Comparison of ENCODE assay signal across 9 mouse cellular contexts in the genomic region with DNA sequence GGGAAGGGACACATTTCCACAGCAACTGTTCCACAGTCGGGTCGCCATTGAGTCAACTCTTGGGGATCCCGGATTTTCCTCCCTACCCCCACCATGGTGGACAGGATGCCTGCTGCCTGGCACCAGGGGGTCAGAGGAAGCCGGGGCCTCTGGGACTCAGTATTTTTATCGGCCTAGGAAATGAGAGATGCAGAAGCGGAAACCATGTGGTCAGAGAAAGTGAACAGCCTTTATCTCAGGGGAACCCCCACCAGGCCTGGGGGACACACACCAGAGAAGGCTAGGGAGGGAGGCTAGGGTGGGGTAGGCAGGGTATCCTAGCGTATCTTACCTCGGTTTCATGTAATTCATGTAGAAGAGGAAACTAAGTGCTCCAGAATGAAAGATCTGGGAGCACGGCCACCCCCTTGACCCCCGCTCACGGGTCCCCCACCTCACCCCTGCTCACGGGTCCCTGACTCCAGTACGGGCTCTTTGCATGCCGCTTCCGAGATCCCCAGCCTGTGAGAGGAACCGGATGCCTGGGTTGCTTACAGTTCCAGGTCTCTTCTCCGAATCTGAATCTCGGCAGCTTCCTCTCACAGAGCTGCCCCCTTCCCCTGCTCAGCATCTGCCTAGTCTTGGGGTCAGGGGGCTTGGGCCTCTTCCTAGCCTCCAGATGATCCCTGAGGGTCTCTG. TPM values are rescaled to one million over a fixed set of nuclear protein-coding genes. Genes with fewer than 3 reads are reported as not detected.
A peak's percentile ranks its signal among the peaks of the same experiment; 100 is the strongest.
DNase-seq lines count a peak whose midpoint lies in the region; ATAC-seq lines count a peak whose summit lies in the region.
"Had no signal": no experiment of that assay in that cellular context is flagged by ENCODE, and none has a peak within 500 bp of the region (broad histone marks: within the 10 kb centered on the region; RNA-seq: fewer than 3 reads in every experiment).

No protein-coding gene starts in this region.

- 64% methylated on average over 18 of the region's 18 CpGs for WGBS in heart, embryonic 16.5 days
- 9% methylated on average over 18 of the region's 18 CpGs for WGBS in liver, embryonic 13.5 days (ENCODE audit: insufficient replicate concordance)

- peaks cover 7% of the 10 kb centered on the region for H3K4me1 ChIP-seq in heart, embryonic 16.5 days (ENCODE audit: control insufficient read depth, insufficient read depth, low read length)
- H3K4me1 ChIP-seq in liver, embryonic 13.5 days (replicated peaks), result peaks cover 47% of the 10 kb centered on the region
- H3K4me1 ChIP-seq: neural tube, embryonic 15.5 days had no signal

- H3K27me3 ChIP-seq in heart, embryonic 16.5 days (ENCODE audit: control insufficient read depth, insufficient read depth, low read length), result no peaks in the 10 kb centered on the region
- H3K27me3 ChIP-seq in liver, embryonic 13.5 days, result no peaks in the 10 kb centered on the region
- H3K27me3 ChIP-seq: neural tube, embryonic 15.5 days had no signal

- H3K4me3 ChIP-seq in heart, embryonic 16.5 days (ENCODE audit: low read length), result no peak overlapping the region
- no peak overlapping the region for H3K4me3 ChIP-seq in liver, embryonic 13.5 days (replicated peaks)
- H3K4me3 ChIP-seq: neural tube, embryonic 15.5 days had no signal

- 0 out of 2 replicates have a peak, but pooled peaks cover 2% of the 10 kb centered on the region for H3K36me3 ChIP-seq in heart, embryonic 16.5 days (ENCODE audit: control insufficient read depth, insufficient read depth)
- H3K36me3 ChIP-seq in liver, embryonic 13.5 days, result peaks cover 19% of the 10 kb centered on the region

- peak; percentile 67 to 72 for DNase-seq in spleen, adult 18-20 months
- DNase-seq in spleen, adult 12 weeks (ENCODE audit: low spot score), result no peak
- DNase-seq in liver, embryonic 13.5 days, result no peak
- peak; percentile 63 for DNase-seq in thymus, postnatal 14 days
- DNase-seq in layer of hippocampus, adult 18-20 months (ENCODE audit: low spot score in 2 of 2), result no peak
- DNase-seq in cerebellum, postnatal 25 days, result no peak

- no peaks in the 10 kb centered on the region for H3K9me3 ChIP-seq in heart, embryonic 16.5 days (replicated peaks; ENCODE audit: control insufficient read depth, low read length)
- H3K9me3 ChIP-seq in liver, embryonic 13.5 days (replicated peaks), result no peaks in the 10 kb centered on the region
- H3K9me3 ChIP-seq: neural tube, embryonic 15.5 days had no signal

- no peak overlapping the region for H3K4me2 ChIP-seq in heart, embryonic 16.5 days (ENCODE audit: low read depth, low read length)
- H3K4me2 ChIP-seq in liver, embryonic 13.5 days, result peak overlapping the region; percentile 9; the same call in 1 of the 2 replicates
- H3K4me2 ChIP-seq: neural tube, embryonic 15.5 days had no signal

- peak; percentile 52 for ATAC-seq in heart, embryonic 16.5 days (replicated peaks; ENCODE audit: extremely low read depth, insufficient read depth, low FRiP score)
- ATAC-seq in liver, embryonic 13.5 days (ENCODE audit: low read depth), result peak; percentile 49; the same call in 1 of the 2 replicates
- ATAC-seq in erythroid progenitor cell, adult 5-6 weeks (replicated peaks; ENCODE audit: low FRiP score, poor library complexity, severe bottlenecking), result no peak

- peak overlapping the region; percentile 62 for H3K27ac ChIP-seq in heart, embryonic 16.5 days (ENCODE audit: low read length)
- peak overlapping the region; percentile 67; the same call in 1 of the 2 replicates for H3K27ac ChIP-seq in liver, embryonic 13.5 days
- H3K27ac ChIP-seq: neural tube, embryonic 15.5 days had no signal

- H3K9ac ChIP-seq in heart, embryonic 16.5 days (ENCODE audit: low read length), result no peak overlapping the region
- no peak overlapping the region for H3K9ac ChIP-seq in liver, embryonic 13.5 days
- H3K9ac ChIP-seq: neural tube, embryonic 15.5 days had no signal

RNA-seq across cellular contexts. Expression of a gene that starts 2.0 kb away (rescaled TPM):
- polyA plus RNA-seq in heart, embryonic 16.5 days (2015; fragmentation: Nextera tagmentation; extraction: Ambion mirVana), result 0.41 and 1.2 TPM in 2 replicates
- 0.36 TPM in 1 of 2 replicates, not detected in the other for polyA plus RNA-seq in liver, embryonic 13.5 days (2015; fragmentation: Nextera tagmentation; extraction: Ambion mirVana)
- total RNA-seq in layer of hippocampus, adult 18-20 months (2021), result not detected
- total RNA-seq in erythroid progenitor cell, adult 5-6 weeks (2015; ENCODE audit: low replicate concordance), result not detected in 2 replicates
- total RNA-seq in erythroid progenitor cell, adult 5-6 weeks (2017; ENCODE audit: low replicate concordance), result not detected in 2 replicates
- polyA plus RNA-seq: neural tube, embryonic 15.5 days had no signal

RNA-seq across cellular contexts. Expression of a gene that starts 13.5 kb away (rescaled TPM):
- polyA plus RNA-seq in heart, embryonic 16.5 days (2015; fragmentation: Nextera tagmentation; extraction: Ambion mirVana), result 0.27 and 0.79 TPM in 2 replicates
- 0.07 and 0.10 TPM in 2 replicates for polyA plus RNA-seq in liver, embryonic 13.5 days (2015; fragmentation: Nextera tagmentation; extraction: Ambion mirVana)
- total RNA-seq in layer of hippocampus, adult 18-20 months (2021), result under 1 TPM; 0.22 to 0.41 TPM
- total RNA-seq in erythroid progenitor cell, adult 5-6 weeks (2015; ENCODE audit: low replicate concordance), result not detected in 2 replicates
- total RNA-seq in erythroid progenitor cell, adult 5-6 weeks (2017; ENCODE audit: low replicate concordance), result 0.90 TPM in 1 of 2 replicates, not detected in the other

RNA-seq across cellular contexts. Expression of a gene that starts 14.8 kb away (rescaled TPM):
- polyA plus RNA-seq in heart, embryonic 16.5 days (2015; fragmentation: Nextera tagmentation; extraction: Ambion mirVana), result 10.1 and 10.4 TPM in 2 replicates
- 0.76 and 1.3 TPM in 2 replicates for polyA plus RNA-seq in liver, embryonic 13.5 days (2015; fragmentation: Nextera tagmentation; extraction: Ambion mirVana)
- total RNA-seq in layer of hippocampus, adult 18-20 months (2021), result 100 to 1,000 TPM; 637 to 681 TPM
- total RNA-seq in erythroid progenitor cell, adult 5-6 weeks (2015; ENCODE audit: low replicate concordance), result 6.1 TPM in 1 of 2 replicates, not detected in the other
- total RNA-seq in erythroid progenitor cell, adult 5-6 weeks (2017; ENCODE audit: low replicate concordance), result not detected in 2 replicates

RNA-seq across cellular contexts. Expression of a gene that starts 16.8 kb away (rescaled TPM):
- polyA plus RNA-seq in heart, embryonic 16.5 days (2015; fragmentation: Nextera tagmentation; extraction: Ambion mirVana), result 0.20 and 0.33 TPM in 2 replicates
- polyA plus RNA-seq in liver, embryonic 13.5 days (2015; fragmentation: Nextera tagmentation; extraction: Ambion mirVana), result 0.25 and 0.35 TPM in 2 replicates
- not detected for total RNA-seq in layer of hippocampus, adult 18-20 months (2021)
- total RNA-seq in erythroid progenitor cell, adult 5-6 weeks (2015; ENCODE audit: low replicate concordance), result 9.6 and 12.6 TPM in 2 replicates
- 0.90 and 3.2 TPM in 2 replicates for total RNA-seq in erythroid progenitor cell, adult 5-6 weeks (2017; ENCODE audit: low replicate concordance)

RNA-seq across cellular contexts. Expression of a gene that starts 16.9 kb away (rescaled TPM):
- 8.4 and 8.8 TPM in 2 replicates for polyA plus RNA-seq in heart, embryonic 16.5 days (2015; fragmentation: Nextera tagmentation; extraction: Ambion mirVana)
- 3.9 and 4.4 TPM in 2 replicates for polyA plus RNA-seq in liver, embryonic 13.5 days (2015; fragmentation: Nextera tagmentation; extraction: Ambion mirVana)
- 10 to 100 TPM; 13.6 to 15.8 TPM for total RNA-seq in layer of hippocampus, adult 18-20 months (2021)
- 0.84 and 1.1 TPM in 2 replicates for total RNA-seq in erythroid progenitor cell, adult 5-6 weeks (2015; ENCODE audit: low replicate concordance)
- 3.0 TPM in 1 of 2 replicates, not detected in the other for total RNA-seq in erythroid progenitor cell, adult 5-6 weeks (2017; ENCODE audit: low replicate concordance)

Comparison
In these comparisons a context has a peak if more than half of its experiments do, and no peak if none do; other contexts are left out.
1. DNase-seq: peak in spleen, adult 18-20 months (2 of 2) and thymus, postnatal 14 days (single experiment); none in spleen, adult 12 weeks (single experiment), liver, embryonic 13.5 days (single experiment), layer of hippocampus, adult 18-20 months (0 of 2) and cerebellum, postnatal 25 days (0 of 2).
2. RNA of a gene that starts 14.8 kb away (total RNA-seq): 637 to 681 TPM in layer of hippocampus, adult 18-20 months; 6.1 TPM in erythroid progenitor cell, adult 5-6 weeks; every median in the first group is over 10 times any median in the second.